Mouse (Mus musculus) kidney, postnatal 0 days (tissue): ENCODE data around the gene Mcu. TPM values are rescaled to one million over a fixed set of nuclear protein-coding genes. Genes with fewer than 3 reads are reported as not detected.

Source experiments
- ATAC-seq: fragments of 200-750 bp; cut with Nextera tagmentation; replicated peaks from 2 replicates; pipeline ENCODE4 v1.8.0; 2017; ENCODE audit warnings: low read depth, moderate number of reproducible peaks, moderate TSS enrichment, moderate library complexity; ENCODE audit not compliant: low FRiP score
- DNase-seq: peaks from one replicate; pipeline ENCODE4 v3.0.0-alpha.2; 2016; ENCODE audit warnings: low spot score
- H3K27ac ChIP-seq: fragments of 300-500 bp; sonication (generic); 2 replicates; pipeline ENCODE4 v1.5.1; 2014; ENCODE audit warnings: mild to moderate bottlenecking
- H3K27me3 ChIP-seq: fragments of 300-500 bp; sonication (generic); 2 replicates; pipeline ENCODE4 v1.6.1; 2014; ENCODE audit warnings: low read length, mixed read lengths; ENCODE audit not compliant: insufficient read depth
- H3K36me3 ChIP-seq: fragments of 300-500 bp; sonication (generic); 2 replicates; pipeline ENCODE4 v1.6.1; 2014; ENCODE audit warnings: low read length, mixed read lengths; ENCODE audit not compliant: insufficient read depth
- H3K4me1 ChIP-seq: fragments of 300-500 bp; sonication (generic); replicated peaks from 2 replicates; pipeline ENCODE4 v1.6.1; 2014; ENCODE audit warnings: antibody characterized with exemption, low read length, mixed read lengths; ENCODE audit not compliant: insufficient read depth
- H3K4me2 ChIP-seq: fragments of 300-500 bp; sonication (generic); 2 replicates; pipeline ENCODE4 v1.6.1; 2014; ENCODE audit warnings: mild to moderate bottlenecking, low read length, moderate library complexity, mixed read lengths
- H3K4me3 ChIP-seq: fragments of 300-500 bp; sonication (generic); replicated peaks from 2 replicates; pipeline ENCODE4 v1.5.1; 2014; ENCODE audit warnings: low read depth, low read length
- H3K9ac ChIP-seq: fragments of 300-500 bp; sonication (generic); 2 replicates; pipeline ENCODE4 v1.6.1; 2014; ENCODE audit warnings: low read depth, low read length
- H3K9me3 ChIP-seq: fragments of 300-500 bp; sonication (generic); replicated peaks from 2 replicates; pipeline ENCODE4 v1.6.1; 2016; ENCODE audit warnings: low read length, inconsistent platforms, mixed read lengths
- CTCF ChIP-seq: IDR thresholded peaks from 2 replicates; pipeline ENCODE4 v1.5.1; 2016; ENCODE audit warnings: antibody characterized with exemption, low read depth, mild to moderate bottlenecking, moderate library complexity
- WGBS: fragments of 180-500 bp; shearing (Covaris S2); extraction: QIAGEN DNeasy Blood & Tissue Kit; methylation state at CpG from one replicate; pipeline ENCODE4 v1.1.7; 2014; 5-methylcytosine and 5-hydroxymethylcytosine counted together
- polyA plus RNA-seq: library from polyadenylated mRNA; unstranded; fragments of >200 nt; fragmentation: Nextera tagmentation; extraction: Ambion mirVana; gene quantifications from 2 replicates; pipeline ENCODE4 v1.2.1, GENCODE M21; 2015

Mcu gene
- polyA plus RNA-seq, 1 experiment from 2014 or later = 36.5 TPM

DNA sequence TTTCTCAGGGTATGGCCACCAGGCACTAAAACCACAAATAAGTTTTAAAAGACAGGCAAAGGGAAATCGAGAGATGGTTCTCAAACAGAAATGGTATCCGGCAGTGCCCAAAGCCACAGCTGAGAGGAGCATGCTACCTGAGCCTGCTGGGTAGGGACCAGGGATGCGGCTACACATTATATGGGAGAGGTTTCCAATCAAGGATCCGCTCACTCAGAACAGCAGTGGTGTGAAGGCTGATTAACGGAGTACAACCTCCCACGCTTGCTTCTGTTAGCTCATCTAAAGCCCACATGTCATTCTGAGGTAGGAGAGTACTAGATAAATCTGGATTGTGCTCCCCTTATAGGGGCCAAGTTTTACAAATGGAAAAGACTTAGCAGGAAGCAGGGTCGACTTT is 28.4 kb downstream of the Mcu start:
- H3K4me1 ChIP-seq = no peaks in the 10 kb centered on the region
- H3K36me3 ChIP-seq = no peaks in the 10 kb centered on the region
- H3K9ac ChIP-seq = no peak overlapping the region
- H3K9me3 ChIP-seq = no peaks in the 10 kb centered on the region
- DNase-seq (peak; percentile 60), ATAC-seq (0 out of 2 replicates have a peak, but pooled peaks have one; percentile 40)
- H3K27ac ChIP-seq = no peak overlapping the region
- H3K4me2 ChIP-seq = no peak overlapping the region
- no peak for TF ChIP-seq CTCF
- 51% methylated on average over 7 of the region's 7 CpGs for WGBS
- H3K27me3 ChIP-seq = no peaks in the 10 kb centered on the region
- no peak overlapping the region for H3K4me3 ChIP-seq

DNA sequence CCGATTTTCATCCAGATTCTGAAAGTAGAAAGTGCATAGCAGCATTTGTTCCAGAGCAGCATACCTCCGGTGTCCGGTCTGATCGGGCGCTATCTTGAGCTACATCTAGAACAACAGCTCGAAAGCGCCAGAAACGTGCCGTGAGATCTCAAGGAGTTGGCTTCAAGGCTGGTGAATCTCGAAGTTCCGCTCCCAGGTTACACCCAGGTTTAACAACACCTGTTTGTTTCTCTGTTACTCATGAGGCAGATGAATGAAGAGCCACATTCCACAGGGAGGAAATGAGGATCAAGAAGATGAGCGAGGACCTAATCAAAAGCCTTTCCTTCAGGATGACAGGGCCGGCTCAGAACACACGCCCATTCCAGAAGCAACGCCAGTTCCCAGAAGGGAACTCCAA is 29.7 kb downstream of the Mcu start:
- H3K27ac ChIP-seq = no peak overlapping the region
- no peaks in the 10 kb centered on the region for H3K9me3 ChIP-seq
- no peaks in the 10 kb centered on the region for H3K36me3 ChIP-seq
- ATAC-seq (no peak), DNase-seq (no peak)
- H3K4me3 ChIP-seq = no peak overlapping the region
- no peaks in the 10 kb centered on the region for H3K4me1 ChIP-seq
- WGBS = 90% methylated on average over 15 of the region's 15 CpGs
- H3K27me3 ChIP-seq = no peaks in the 10 kb centered on the region
- no peak for TF ChIP-seq CTCF
- H3K9ac ChIP-seq = no peak overlapping the region
- no peak overlapping the region for H3K4me2 ChIP-seq

DNA sequence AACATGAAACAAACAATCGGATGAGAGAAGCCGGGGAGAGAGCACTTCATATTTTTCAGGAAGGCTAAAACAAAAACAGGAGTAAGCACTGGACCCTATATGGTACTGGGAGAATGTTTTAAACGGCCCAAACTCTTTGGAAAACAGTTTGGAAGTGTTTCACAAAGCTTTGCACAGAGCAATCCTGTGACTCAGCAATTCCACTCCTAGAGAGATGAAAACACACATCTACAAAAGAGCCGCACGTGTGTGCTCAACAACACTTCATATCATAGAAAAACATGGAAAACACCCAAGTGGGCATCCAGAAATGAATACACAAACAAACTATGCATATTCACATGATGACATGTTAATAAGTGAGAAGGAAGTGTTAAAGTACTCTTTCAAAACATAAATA is 30.9 kb downstream of the Mcu start:
- TF ChIP-seq CTCF = no peak
- no peaks in the 10 kb centered on the region for H3K27me3 ChIP-seq
- no peak overlapping the region for H3K27ac ChIP-seq
- no peaks in the 10 kb centered on the region for H3K4me1 ChIP-seq
- 90% methylated on average over 5 of the region's 5 CpGs for WGBS
- no peaks in the 10 kb centered on the region for H3K36me3 ChIP-seq
- no peak overlapping the region for H3K4me2 ChIP-seq
- H3K9ac ChIP-seq = no peak overlapping the region
- ATAC-seq (no peak), DNase-seq (no peak)
- no peak overlapping the region for H3K4me3 ChIP-seq
- no peaks in the 10 kb centered on the region for H3K9me3 ChIP-seq

DNA sequence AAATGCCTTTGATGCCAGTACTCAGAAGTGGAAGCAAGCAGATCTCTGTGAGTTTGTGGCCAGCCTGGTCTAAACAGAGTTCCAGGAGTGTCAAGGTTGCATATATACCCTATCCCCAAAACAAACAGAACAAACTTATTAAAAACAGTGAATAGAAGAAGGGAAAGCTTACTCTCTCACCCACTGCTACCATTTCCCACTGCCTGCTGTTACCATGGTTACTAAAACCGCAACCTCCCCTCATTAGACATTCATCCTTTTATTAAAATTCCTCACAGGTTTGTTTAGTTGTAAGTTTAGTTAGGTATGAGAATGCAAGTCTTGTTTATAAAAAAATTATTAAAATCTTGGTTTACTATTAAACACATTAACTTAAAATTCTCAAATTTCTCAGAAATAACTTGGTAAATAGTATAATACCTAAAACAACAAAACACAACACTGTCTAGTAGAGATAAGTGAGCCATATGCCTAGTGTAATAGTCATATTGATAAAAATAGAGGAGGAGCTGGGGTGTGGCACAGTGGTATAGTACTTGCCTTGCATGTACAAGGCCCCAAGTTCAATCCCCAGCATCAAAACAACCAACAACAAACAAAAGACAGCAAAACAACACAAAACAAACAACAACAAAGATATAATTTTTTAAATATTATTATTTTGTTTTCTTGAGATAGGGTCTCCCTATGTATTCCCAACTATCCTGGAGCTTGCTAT is 34.5 kb downstream of the Mcu start:
- no peak overlapping the region for H3K9ac ChIP-seq
- WGBS = 85% methylated on average over 1 of the region's 1 CpGs
- no peak for TF ChIP-seq CTCF
- no peak for DNase-seq
- no peak overlapping the region for H3K27ac ChIP-seq
- no peaks in the 10 kb centered on the region for H3K9me3 ChIP-seq
- H3K4me2 ChIP-seq = no peak overlapping the region
- peaks cover 5% of the 10 kb centered on the region; the same call in 1 of the 2 replicates for H3K4me1 ChIP-seq
- no peak for ATAC-seq
- no peaks in the 10 kb centered on the region for H3K27me3 ChIP-seq
- H3K4me3 ChIP-seq = no peak overlapping the region
- H3K36me3 ChIP-seq = no peaks in the 10 kb centered on the region

DNA sequence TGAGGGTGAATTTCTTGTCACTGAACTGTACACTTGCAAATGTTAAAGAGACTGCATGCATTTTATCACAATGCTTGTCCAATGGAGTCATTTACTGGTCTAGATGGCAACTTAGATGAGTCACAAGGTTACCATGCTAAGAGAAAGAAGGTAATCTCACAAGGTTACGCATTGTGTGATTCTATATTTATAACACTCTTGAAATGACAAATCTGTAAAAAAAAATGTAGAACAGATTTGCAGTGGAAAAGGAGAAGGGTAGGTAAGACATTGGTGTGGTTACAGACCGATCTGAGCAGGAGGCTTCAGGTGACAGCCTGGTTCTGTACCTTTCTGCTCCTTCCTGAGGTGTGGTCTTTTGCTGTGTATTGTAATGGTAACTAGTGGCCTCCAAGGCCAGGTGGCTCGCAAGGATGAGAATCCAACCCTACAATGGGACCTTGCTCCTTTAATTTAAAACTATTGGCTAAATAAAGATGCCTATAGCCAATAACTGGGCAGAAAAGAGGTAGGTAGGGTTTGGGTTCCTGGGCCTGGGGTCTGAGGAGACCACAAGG is 35.8 kb downstream of the Mcu start:
- Histone ChIP-seq H3K27me3 (no peaks in the 10 kb centered on the region), H3K36me3 (no peaks in the 10 kb centered on the region), H3K4me3 (no peak overlapping the region), H3K4me2 (no peak overlapping the region), H3K9ac (no peak overlapping the region), H3K4me1 (peaks cover 5% of the 10 kb centered on the region; the same call in 1 of the 2 replicates), H3K9me3 (no peaks in the 10 kb centered on the region), H3K27ac (no peak overlapping the region)
- no peak for ATAC-seq
- no peak for TF ChIP-seq CTCF
- no peak for DNase-seq
- 96% methylated on average over 3 of the region's 3 CpGs for WGBS

DNA sequence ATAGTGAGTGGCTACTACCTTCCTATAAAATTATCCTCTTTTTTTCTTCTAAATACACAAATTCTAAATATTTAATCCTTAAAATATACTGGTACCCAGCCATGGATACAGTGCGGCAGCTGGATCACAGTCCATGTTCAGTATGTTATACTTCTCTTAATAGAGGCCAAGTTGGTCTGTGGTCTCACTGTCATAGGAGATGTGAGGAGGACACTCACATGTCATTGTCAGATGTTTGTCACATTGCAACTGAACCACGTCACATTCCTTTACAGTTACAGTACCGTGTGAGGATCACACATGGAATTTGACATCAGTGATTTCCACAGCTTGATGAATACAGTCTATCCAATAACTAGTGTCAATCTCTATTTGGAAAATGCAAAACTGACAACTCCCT is 36.8 kb downstream of the Mcu start:
- TF ChIP-seq CTCF = no peak
- Histone ChIP-seq H3K4me1 (peaks cover 5% of the 10 kb centered on the region; the same call in 1 of the 2 replicates), H3K27me3 (no peaks in the 10 kb centered on the region), H3K9me3 (no peaks in the 10 kb centered on the region), H3K4me2 (no peak overlapping the region), H3K4me3 (no peak overlapping the region), H3K27ac (no peak overlapping the region), H3K36me3 (no peaks in the 10 kb centered on the region), H3K9ac (no peak overlapping the region)
- WGBS = 85% methylated on average over 3 of the region's 3 CpGs
- DNase-seq = no peak
- ATAC-seq = no peak
